Mouse (Mus musculus) adrenal gland, postnatal 36 days (tissue): ENCODE data around the gene Mfsd6. TPM values are rescaled to one million over a fixed set of nuclear protein-coding genes. Genes with fewer than 3 reads are reported as not detected.
A peak's percentile ranks its signal among the peaks of the same experiment; 100 is the strongest.

Source experiments
- DNase-seq, 2 experiments: peaks; one replicate each; pipeline ENCODE4 v3.0.0; 2021; ENCODE audit warnings: mixed read lengths in 1 of 2
- total RNA-seq, 2 experiments: library from RNA; stranded (reverse); gene quantifications; 2 replicates each; pipeline ENCODE4 v1.2.3; 2021

Gene Mfsd6
- total RNA-seq, 2 experiments from 2014 or later, result 16.6 to 17.0 TPM

DNA sequence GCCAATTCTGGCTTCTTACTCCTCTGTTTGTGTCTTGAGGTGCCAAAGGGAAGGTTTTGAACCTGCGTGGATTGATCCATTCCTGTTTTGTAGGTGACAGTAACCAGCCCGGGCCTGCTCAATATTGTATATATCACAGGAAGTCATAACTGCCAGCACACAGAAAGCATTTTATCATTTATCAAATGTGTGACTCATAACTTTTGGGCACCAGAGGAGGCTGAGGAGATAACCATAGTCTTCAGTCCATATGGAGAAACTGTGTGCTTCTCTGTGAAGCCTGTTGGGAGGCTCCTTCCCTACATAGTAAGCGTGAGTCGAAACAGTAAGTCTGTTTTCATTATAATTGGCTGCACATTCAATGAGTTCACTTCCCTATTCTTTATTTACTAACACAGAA lies 86.5 kb downstream of the Mfsd6 start:
- no peak for DNase-seq

DNA sequence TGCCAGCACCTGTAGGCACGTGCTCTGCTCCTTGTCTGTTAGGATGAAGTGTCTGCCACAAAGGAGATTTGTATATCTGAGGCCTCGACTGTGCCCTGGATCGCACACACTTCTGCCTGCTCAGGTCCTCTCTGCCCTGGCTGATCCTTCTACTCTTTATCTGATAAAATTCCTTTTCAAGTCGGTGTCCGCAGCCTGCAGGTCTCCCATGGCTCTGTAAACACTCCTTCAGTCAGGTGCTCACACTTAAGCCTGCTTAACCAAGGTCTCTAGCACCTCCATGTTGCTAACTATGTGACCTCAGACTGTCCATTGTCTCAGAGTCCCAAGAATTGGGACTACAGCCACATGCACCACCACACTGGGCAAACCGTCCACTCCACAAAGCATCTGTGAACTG lies 87.0 kb downstream of the Mfsd6 start:
- no peak for DNase-seq

DNA sequence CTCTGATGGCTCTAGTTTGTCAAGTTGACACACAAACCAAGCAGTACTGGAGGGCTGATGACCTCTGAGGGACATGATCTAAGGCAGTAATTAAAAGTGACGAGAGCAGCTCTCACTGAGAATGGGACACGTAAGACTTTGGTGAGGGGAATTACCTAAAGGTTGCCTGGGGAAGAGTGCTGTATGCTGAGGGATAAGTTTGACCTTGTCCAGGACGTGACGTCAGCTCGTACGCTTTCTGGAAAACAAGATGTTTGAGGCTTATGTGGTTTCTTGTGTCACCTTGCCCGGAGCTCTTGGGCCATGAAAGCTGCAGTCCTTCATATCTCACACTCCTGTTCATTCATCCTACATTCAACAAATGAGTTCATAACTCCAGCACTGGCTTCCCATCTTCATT lies 88.2 kb downstream of the Mfsd6 start:
- DNase-seq, result no peak

DNA sequence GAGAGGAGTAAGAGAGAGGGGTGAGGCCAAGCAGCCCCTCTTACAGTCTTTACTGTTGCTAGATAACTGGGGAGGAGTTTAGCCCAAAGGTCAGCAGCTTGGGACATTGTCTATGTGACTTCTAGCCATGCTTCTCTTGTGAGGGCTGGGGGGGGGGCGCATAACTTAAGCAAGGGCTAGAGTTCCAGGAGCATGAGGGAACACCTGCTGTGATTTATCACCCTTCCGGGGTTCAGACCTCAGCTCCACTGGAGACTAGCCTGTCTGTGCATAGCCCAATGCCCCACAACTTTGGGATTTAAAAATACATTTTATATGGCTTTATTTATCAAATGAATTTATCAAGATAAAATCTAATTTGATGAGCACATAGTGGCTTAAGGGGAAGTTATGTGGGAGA lies 89.2 kb downstream of the Mfsd6 start:
- no peak for DNase-seq

DNA sequence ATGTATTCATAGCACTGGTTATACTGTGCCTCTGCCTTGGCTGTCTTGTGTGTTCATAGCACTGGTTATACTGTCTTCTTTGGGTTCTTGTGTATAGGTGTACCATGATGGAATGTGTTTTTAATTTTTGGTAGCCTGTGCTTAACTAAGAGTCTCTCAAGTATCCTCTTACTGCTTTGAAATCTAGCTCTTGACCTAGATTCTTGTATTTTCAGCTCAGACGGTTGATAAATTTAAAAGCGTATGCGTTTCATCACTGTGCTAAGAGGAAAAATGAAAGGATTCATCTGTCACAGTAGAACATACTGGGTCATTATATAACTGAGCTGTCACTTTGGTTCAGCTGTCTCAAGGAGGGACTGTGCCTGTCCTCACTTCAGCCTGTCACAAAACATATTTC lies 91.3 kb downstream of the Mfsd6 start:
- no peak for DNase-seq

DNA sequence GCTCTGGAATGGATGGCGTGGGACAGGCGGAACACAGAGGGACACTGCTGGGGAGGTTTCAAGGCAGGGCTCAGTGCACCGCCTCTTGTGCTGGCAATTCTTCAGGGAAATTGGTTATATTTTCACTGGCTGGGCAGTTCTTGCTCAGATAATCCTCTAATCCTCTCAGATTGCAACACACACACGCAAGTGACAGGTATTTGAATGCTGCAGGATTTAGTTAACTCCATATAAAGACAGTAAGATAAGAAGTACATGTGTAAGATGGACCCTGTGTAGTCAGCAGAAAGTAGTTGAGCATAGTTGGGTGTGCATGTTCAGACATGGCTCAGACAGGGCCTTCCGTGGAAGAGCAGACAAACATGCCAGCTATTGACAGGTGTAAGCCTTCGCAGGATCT lies 93.0 kb downstream of the Mfsd6 start:
- no peak for DNase-seq

DNA sequence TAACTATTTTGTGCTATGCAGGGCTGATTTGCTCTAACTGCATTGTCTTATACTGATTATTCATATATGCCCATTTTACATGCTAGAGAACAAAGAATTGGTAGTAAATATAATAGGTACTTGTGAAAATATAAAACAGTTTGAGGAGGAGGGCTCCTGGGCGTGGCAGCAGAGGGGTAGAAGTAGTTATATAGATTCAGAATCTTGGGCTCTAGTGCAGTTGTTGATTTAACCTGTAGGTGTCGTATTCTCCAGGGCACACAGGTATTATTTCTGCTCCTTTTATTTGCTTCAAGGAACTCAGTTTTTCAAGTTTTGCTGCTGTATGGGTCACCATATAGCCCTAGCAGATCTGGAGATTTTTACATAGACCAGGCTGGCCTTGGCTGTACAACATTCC lies 95.7 kb downstream of the Mfsd6 start:
- DNase-seq, result no peak

DNA sequence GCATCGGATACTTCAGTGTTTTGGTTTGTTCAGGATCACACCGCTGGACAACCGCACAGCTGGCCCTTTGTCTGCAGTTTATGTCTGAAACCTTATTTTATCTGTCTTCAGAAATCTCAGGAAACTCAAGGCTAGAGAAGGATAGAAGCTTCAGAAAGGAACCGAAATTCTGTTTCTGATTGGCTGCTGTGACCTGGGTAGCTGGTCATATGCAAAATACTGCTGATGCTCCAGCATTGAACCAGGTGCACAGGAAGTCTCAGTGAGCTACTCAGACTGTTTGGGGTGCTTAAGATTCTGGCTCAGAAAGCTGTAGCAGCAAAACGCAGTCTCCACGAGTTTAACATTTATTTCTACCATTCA lies 96.3 kb downstream of the Mfsd6 start:
- no peak for DNase-seq

DNA sequence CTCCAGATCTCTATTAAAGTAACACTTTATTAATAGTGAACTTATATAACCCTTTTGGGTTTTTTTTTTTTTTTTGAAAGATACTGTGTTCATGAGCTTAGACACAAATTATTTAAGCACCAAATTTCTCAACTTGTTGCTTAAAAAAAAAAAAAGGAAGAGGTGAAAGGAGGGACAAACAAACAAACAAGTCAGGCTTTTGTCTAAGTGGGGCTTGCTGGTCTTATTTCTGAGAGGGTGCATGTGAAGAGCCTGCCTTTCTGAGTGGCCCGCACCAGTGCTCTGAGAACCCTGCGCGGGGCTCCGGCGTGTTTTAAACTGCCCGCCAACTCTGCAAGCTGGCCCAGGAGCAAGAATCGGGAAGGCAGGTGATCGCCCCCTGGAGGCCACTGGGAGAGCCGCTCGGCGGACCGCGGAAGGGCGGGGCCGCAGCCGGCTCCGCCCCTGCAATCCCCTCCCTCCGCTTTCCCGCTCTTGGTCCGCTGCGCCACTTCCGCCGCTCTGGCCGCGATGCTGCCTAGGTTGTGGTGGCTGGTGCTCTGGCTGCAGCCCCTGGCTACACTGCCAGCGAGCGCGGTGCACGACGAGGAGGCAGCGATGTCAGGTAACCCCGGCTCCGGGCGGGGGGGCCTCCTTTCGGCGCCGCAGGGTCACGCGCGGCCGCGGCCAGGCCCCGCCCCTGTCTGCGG lies 96.9 kb downstream of the Mfsd6 start, which contains the start of gene Nemp2:
Nemp2 (plus strand) TSS at position 456 of the 689 bp plus-strand sequence.
- DNase-seq, result peak; percentile 92 to 95

DNA sequence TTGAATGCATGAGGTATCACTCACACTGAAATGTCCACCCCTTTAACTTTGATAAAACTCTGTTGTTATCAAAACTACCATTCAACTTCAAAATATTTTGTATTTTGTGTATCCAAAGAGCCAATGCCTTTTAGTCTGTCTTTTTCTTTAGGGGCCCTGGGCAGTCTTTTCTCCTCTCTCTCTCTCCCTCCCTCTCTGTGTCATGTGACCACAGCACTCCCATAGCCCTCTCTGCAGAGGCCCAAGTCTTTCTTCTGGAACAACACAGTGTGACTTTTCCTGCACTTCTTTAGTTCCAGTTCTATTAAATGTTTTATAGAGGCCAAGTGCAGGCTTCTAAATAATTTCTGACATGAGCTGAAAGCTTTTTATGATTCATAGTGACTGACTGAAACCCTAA lies 106.8 kb downstream of the Mfsd6 start:
- DNase-seq, result no peak

DNA sequence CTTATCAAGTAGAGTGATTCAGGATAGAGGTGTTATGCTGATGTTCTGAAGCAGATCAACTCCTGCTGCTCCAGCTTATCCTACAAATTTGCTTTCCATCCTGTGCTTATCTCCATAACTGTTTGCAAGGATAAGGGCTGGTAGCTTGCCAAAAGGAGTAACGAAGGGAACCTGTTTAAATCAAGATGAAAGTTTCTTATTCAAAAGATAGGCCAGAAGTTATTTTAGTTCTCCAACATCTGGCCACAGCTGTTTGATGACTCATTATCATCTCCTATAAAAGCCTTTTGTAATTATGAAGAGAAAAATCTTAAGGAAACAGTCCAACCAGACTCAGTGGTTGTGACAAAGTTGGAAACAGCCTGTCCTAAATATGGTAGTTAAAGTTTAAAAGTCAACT lies 109.0 kb downstream of the Mfsd6 start:
- no peak for DNase-seq

DNA sequence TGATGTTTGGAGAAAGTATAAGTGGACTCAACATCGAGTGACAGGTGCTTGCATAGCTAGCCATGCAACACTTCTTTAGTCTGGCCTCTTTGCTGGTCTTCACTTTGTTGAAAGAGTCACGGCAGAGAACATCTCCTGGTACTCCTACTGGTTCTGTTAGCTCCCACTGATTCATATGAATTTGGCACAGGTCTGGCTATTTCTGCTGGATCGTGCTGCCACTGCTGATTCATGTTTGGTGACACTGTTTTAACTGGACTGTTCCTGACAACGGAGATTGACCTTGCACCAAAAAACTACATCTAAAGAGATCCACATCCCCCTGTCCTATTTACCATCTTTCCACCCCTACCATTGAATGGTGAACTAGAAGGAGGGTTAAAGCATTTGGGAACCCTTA lies 118.8 kb downstream of the Mfsd6 start:
- DNase-seq, result peak; percentile 11 to 13

DNA sequence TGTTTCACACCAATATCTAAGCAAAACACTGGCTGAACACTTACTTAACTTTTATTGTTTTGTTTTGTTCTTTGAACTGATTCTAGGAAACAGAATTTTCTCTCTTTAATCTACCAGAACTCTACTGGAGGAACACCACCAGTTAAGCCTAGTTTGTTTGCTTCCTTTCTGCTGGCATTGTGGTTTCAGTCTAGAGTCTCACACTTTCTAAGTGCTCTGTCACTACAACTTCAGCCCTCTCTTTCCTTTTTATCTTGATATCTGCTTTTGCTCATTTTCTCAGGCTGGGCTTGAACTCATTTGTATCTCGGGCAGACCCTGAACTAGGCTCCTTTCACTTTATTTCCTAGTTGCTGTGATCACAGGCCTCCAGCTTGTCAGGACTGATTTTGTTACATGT lies 119.6 kb downstream of the Mfsd6 start:
- DNase-seq, result no peak

Other genes starting within 250 kb of the Mfsd6 start
- 10 to 100 TPM; 59.5 to 62.7 TPM for gene Nab1, start 226.8 kb downstream of the Mfsd6 start, total RNA-seq
- 1 to 10 TPM; 1.7 to 2.7 TPM for gene Nemp2, start 96.8 kb downstream of the Mfsd6 start, total RNA-seq
- gene Inpp1, start 90.2 kb upstream of the Mfsd6 start, total RNA-seq, result 10 to 100 TPM; 22.5 to 39.3 TPM
- gene Hibch, start 117.5 kb upstream of the Mfsd6 start, total RNA-seq, result 10 to 100 TPM; 70.4 to 76.9 TPM